Mouse (Mus musculus): ENCODE results near the gene Ngly1. TPM values are rescaled to one million over a fixed set of nuclear protein-coding genes. Genes with fewer than 3 reads are reported as not detected.

Ngly1 gene
- polyA plus RNA-seq, 1 experiment: 45.4 TPM

DNA sequence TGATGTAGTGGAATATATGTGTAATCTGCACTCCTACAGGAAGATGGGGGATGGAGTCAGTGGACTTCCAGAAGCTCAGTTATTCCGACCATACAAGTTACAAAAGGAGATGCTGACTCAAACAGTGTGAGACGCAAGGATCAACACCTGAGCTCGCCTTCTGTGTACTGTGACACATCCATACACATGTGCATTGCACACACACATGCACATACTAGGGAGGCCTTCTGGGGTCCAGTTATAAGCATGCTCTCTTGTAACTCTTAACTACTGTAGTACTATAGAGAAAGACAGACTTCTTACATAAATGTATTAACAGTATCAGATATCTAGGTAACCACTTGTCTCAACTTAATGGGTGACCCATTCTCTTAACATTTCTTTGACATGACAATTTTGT lies 24.6 kb downstream of the Ngly1 start:
- Histone ChIP-seq H3K4me1 (replicated peaks; ENCODE audit: control insufficient read depth, insufficient read depth, low read length) (no peaks in the 10 kb centered on the region), H3K4me3 (ENCODE audit: control insufficient read depth, insufficient read depth, low read length) (no peak overlapping the region), H3K27me3 (ENCODE audit: control insufficient read depth, insufficient read depth, low read length) (no peaks in the 10 kb centered on the region), H3K36me3 (ENCODE audit: control insufficient read depth, insufficient read depth, low read length) (peaks cover 18% of the 10 kb centered on the region), H3K27ac (ENCODE audit: control insufficient read depth, insufficient read depth, low read length) (no peak overlapping the region)
- no peak for TF ChIP-seq CTCF (IDR thresholded peaks at IDR 0.05; ENCODE audit: borderline replicate concordance, control insufficient read depth, extremely low read depth, insufficient read depth, low read length, poor library complexity)
- TF ChIP-seq POLR2A (IDR thresholded peaks at IDR 0.05; ENCODE audit: control insufficient read depth, extremely low read depth, insufficient read depth, low read length, poor library complexity): no peak
- no peak for DNase-seq
- WGBS: 98% methylated on average over 3 of the region's 3 CpGs

GRCm38 (mm10) chr14:16279196-16279595 lies 30.1 kb downstream of the Ngly1 start:
- 94% methylated on average over 4 of the region's 4 CpGs for WGBS
- peaks cover 12% of the 10 kb centered on the region; the same call in 1 of the 2 replicates for H3K36me3 ChIP-seq (ENCODE audit: control insufficient read depth, insufficient read depth, low read length)
- no peak for TF ChIP-seq CTCF (IDR thresholded peaks at IDR 0.05; ENCODE audit: borderline replicate concordance, control insufficient read depth, extremely low read depth, insufficient read depth, low read length, poor library complexity)
- TF ChIP-seq POLR2A (IDR thresholded peaks at IDR 0.05; ENCODE audit: control insufficient read depth, extremely low read depth, insufficient read depth, low read length, poor library complexity): no peak

GRCm38 (mm10) chr14:16283966-16284365 lies 34.9 kb downstream of the Ngly1 start:
- Histone ChIP-seq H3K4me3 (ENCODE audit: control insufficient read depth, insufficient read depth, low read length) (no peak overlapping the region), H3K27ac (ENCODE audit: control insufficient read depth, insufficient read depth, low read length) (no peak overlapping the region), H3K27me3 (ENCODE audit: control insufficient read depth, insufficient read depth, low read length) (no peaks in the 10 kb centered on the region), H3K4me1 (replicated peaks; ENCODE audit: control insufficient read depth, insufficient read depth, low read length) (no peaks in the 10 kb centered on the region), H3K36me3 (ENCODE audit: control insufficient read depth, insufficient read depth, low read length) (peaks cover 12% of the 10 kb centered on the region; the same call in 1 of the 2 replicates)
- 98% methylated on average over 4 of the region's 4 CpGs for WGBS
- DNase-seq: no peak
- TF ChIP-seq CTCF (IDR thresholded peaks at IDR 0.05; ENCODE audit: borderline replicate concordance, control insufficient read depth, extremely low read depth, insufficient read depth, low read length, poor library complexity) (no peak), POLR2A (IDR thresholded peaks at IDR 0.05; ENCODE audit: control insufficient read depth, extremely low read depth, insufficient read depth, low read length, poor library complexity) (no peak)

More at GRCm38 (mm10) chr14:16279196-16279595, 30.1 kb downstream of the Ngly1 start:
- Histone ChIP-seq H3K4me3 (ENCODE audit: control insufficient read depth, insufficient read depth, low read length) (no peak overlapping the region), H3K27me3 (ENCODE audit: control insufficient read depth, insufficient read depth, low read length) (no peaks in the 10 kb centered on the region), H3K27ac (ENCODE audit: control insufficient read depth, insufficient read depth, low read length) (no peak overlapping the region), H3K4me1 (replicated peaks; ENCODE audit: control insufficient read depth, insufficient read depth, low read length) (no peaks in the 10 kb centered on the region)
- no peak for DNase-seq

DNA sequence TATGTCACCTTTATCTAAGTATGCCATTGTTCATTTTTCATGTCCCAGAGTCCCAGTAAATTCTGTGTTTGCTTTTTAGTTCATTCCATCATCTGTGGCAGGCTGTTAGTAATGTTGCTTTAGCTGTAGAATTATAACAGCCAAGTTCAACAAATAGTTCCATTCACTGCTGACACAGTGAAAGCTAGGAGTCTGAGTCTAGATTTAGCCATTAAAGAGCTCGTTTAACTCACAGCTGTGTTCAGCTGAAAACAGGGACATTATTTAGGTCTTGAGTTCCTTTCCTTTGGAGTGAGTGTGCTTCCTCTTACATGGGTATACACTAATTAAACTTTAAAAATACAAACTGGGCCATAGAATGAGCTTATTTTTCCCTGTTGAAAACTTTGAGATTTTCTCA lies 43.3 kb downstream of the Ngly1 start:
- Histone ChIP-seq H3K36me3 (ENCODE audit: control insufficient read depth, insufficient read depth, low read length) (peaks cover 9% of the 10 kb centered on the region), H3K27me3 (ENCODE audit: control insufficient read depth, insufficient read depth, low read length) (no peaks in the 10 kb centered on the region), H3K4me3 (ENCODE audit: control insufficient read depth, insufficient read depth, low read length) (no peak overlapping the region), H3K27ac (ENCODE audit: control insufficient read depth, insufficient read depth, low read length) (no peak overlapping the region), H3K4me1 (replicated peaks; ENCODE audit: control insufficient read depth, insufficient read depth, low read length) (no peaks in the 10 kb centered on the region)
- TF ChIP-seq POLR2A (IDR thresholded peaks at IDR 0.05; ENCODE audit: control insufficient read depth, extremely low read depth, insufficient read depth, low read length, poor library complexity): no peak
- TF ChIP-seq CTCF (IDR thresholded peaks at IDR 0.05; ENCODE audit: borderline replicate concordance, control insufficient read depth, extremely low read depth, insufficient read depth, low read length, poor library complexity): no peak
- DNase-seq: no peak
- WGBS: 80% methylated on average over 1 of the region's 1 CpGs

- DNase-seq: no peak
- peaks cover 12% of the 10 kb centered on the region for H3K36me3 ChIP-seq (ENCODE audit: control insufficient read depth, insufficient read depth, low read length)
- H3K4me3 ChIP-seq (ENCODE audit: control insufficient read depth, insufficient read depth, low read length): no peak overlapping the region
- H3K4me1 ChIP-seq (replicated peaks; ENCODE audit: control insufficient read depth, insufficient read depth, low read length): no peaks in the 10 kb centered on the region
- TF ChIP-seq CTCF (IDR thresholded peaks at IDR 0.05; ENCODE audit: borderline replicate concordance, control insufficient read depth, extremely low read depth, insufficient read depth, low read length, poor library complexity): no peak
- no peak for TF ChIP-seq POLR2A (IDR thresholded peaks at IDR 0.05; ENCODE audit: control insufficient read depth, extremely low read depth, insufficient read depth, low read length, poor library complexity)
- no peaks in the 10 kb centered on the region for H3K27me3 ChIP-seq (ENCODE audit: control insufficient read depth, insufficient read depth, low read length)
- no peak overlapping the region for H3K27ac ChIP-seq (ENCODE audit: control insufficient read depth, insufficient read depth, low read length)
These were observed 43.9 kb downstream of the Ngly1 start for GRCm38 (mm10) chr14:16293015-16293414.

- no peak overlapping the region; the same call in 1 of the 2 replicates for H3K27ac ChIP-seq (ENCODE audit: control insufficient read depth, insufficient read depth, low read length)
- no peak for DNase-seq
- no peaks in the 10 kb centered on the region for H3K27me3 ChIP-seq (ENCODE audit: control insufficient read depth, insufficient read depth, low read length)
- TF ChIP-seq CTCF (IDR thresholded peaks at IDR 0.05; ENCODE audit: borderline replicate concordance, control insufficient read depth, extremely low read depth, insufficient read depth, low read length, poor library complexity) (no peak), POLR2A (IDR thresholded peaks at IDR 0.05; ENCODE audit: control insufficient read depth, extremely low read depth, insufficient read depth, low read length, poor library complexity) (no peak)
- WGBS: 63% methylated on average over 1 of the region's 1 CpGs
- H3K4me1 ChIP-seq (replicated peaks; ENCODE audit: control insufficient read depth, insufficient read depth, low read length): no peaks in the 10 kb centered on the region
- no peak overlapping the region for H3K4me3 ChIP-seq (ENCODE audit: control insufficient read depth, insufficient read depth, low read length)
- peaks cover 14% of the 10 kb centered on the region for H3K36me3 ChIP-seq (ENCODE audit: control insufficient read depth, insufficient read depth, low read length)
These were observed 44.8 kb downstream of the Ngly1 start for GRCm38 (mm10) chr14:16293921-16294320.

Measured in thymus, adult 2 months (tissue).